Mouse (Mus musculus) neural tube, embryonic 13.5 days (tissue): ENCODE results near the gene Jade3. TPM values are rescaled to one million over a fixed set of nuclear protein-coding genes. Genes with fewer than 3 reads are reported as not detected.

Source experiments
- ATAC-seq: fragments of 200-750 bp; cut with Nextera tagmentation; 2 replicates; pipeline ENCODE4 v1.8.0; 2017; ENCODE audit warnings: low read depth, mild to moderate bottlenecking, moderate TSS enrichment, moderate library complexity
- H3K27ac ChIP-seq: fragments of 300-500 bp; sonication (generic); replicated peaks from 2 replicates; pipeline ENCODE4 v1.5.1; 2015; ENCODE audit warnings: moderate library complexity, mild to moderate bottlenecking, inconsistent platforms
- H3K27me3 ChIP-seq: fragments of 300-500 bp; sonication (generic); 2 replicates; pipeline ENCODE4 v1.6.1; 2015; ENCODE audit warnings: mild to moderate bottlenecking, inconsistent platforms
- H3K36me3 ChIP-seq: fragments of 300-500 bp; sonication (generic); 2 replicates; pipeline ENCODE4 v1.6.1; 2015; ENCODE audit warnings: mild to moderate bottlenecking, inconsistent platforms
- H3K4me1 ChIP-seq: fragments of 300-500 bp; sonication (generic); replicated peaks from 2 replicates; pipeline ENCODE4 v1.6.1; 2015; ENCODE audit warnings: inconsistent platforms
- H3K4me2 ChIP-seq: fragments of 300-500 bp; sonication (generic); 2 replicates; pipeline ENCODE4 v1.6.1; 2015; ENCODE audit warnings: inconsistent platforms, mild to moderate bottlenecking, moderate library complexity
- H3K4me3 ChIP-seq: fragments of 300-500 bp; sonication (generic); 2 replicates; pipeline ENCODE4 v1.5.1; 2015; ENCODE audit warnings: mild to moderate bottlenecking, inconsistent platforms
- H3K9ac ChIP-seq: fragments of 300-500 bp; sonication (generic); 2 replicates; pipeline ENCODE4 v1.6.1; 2015; ENCODE audit warnings: moderate library complexity, mild to moderate bottlenecking, inconsistent platforms
- H3K9me3 ChIP-seq: fragments of 300-500 bp; sonication (generic); 2 replicates; pipeline ENCODE4 v1.6.1; 2016; ENCODE audit warnings: inconsistent platforms
- WGBS: fragments of 180-500 bp; shearing (Covaris S2); methylation state at CpG from one replicate; pipeline ENCODE4 v1.1.7; 2015; 5-methylcytosine and 5-hydroxymethylcytosine counted together
- polyA plus RNA-seq: library from polyadenylated mRNA; unstranded; fragments of >200 nt; fragmentation: Nextera tagmentation; extraction: Ambion mirVana; gene quantifications from 2 replicates; pipeline ENCODE4 v1.2.1, GENCODE M21; 2015

The Jade3 gene
- polyA plus RNA-seq, 1 experiment from 2014 or later = 4.9 TPM

DNA sequence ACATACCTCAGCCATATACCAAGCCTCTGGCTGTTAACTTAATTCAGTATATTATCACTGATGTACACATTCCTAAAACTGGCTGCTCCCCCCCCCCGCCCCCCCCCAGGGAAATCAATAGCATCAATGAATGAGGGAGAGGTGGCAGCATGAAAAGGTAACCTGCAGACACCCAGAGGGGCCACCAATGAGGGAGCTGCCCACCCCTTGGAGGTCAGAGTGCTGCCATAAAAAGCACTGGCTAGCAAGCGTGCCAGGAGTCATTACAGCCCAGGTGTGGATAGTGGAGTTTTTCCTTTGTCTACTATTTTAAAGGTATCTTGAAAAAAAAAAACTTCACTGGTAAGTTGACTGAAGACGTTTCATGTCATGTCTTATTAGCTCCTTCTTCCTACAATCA is 124.0 kb downstream of the Jade3 start, which contains the start of gene Rgn:
Gene Rgn (plus strand): TSS at position 256 of the 400 bp plus-strand sequence.
- Histone ChIP-seq H3K36me3 (no peaks in the 10 kb centered on the region), H3K4me3 (peak within 1 kb of the TSS; percentile 37; the same call in 1 of the 2 replicates), H3K4me1 (no peaks in the 10 kb centered on the region), H3K27ac (no peak within 1 kb of the TSS), H3K9ac (no peak within 1 kb of the TSS), H3K4me2 (peak within 1 kb of the TSS; percentile 60), H3K9me3 (no peaks in the 10 kb centered on the region), H3K27me3 (no peaks in the 10 kb centered on the region)
- no peak for ATAC-seq
- WGBS = 48% methylated on average over 3 of the region's 3 CpGs

GRCm38 (mm10) chrX:20552199-20552598 is 126.7 kb downstream of the Jade3 start:
- Histone ChIP-seq H3K4me2 (no peak overlapping the region), H3K36me3 (no peaks in the 10 kb centered on the region), H3K9me3 (no peaks in the 10 kb centered on the region), H3K27me3 (no peaks in the 10 kb centered on the region), H3K4me1 (no peaks in the 10 kb centered on the region), H3K27ac (no peak overlapping the region), H3K9ac (no peak overlapping the region), H3K4me3 (no peak overlapping the region)
- WGBS = 82% methylated on average over 2 of the region's 2 CpGs
- no peak for ATAC-seq

- Histone ChIP-seq H3K36me3 (no peaks in the 10 kb centered on the region), H3K4me1 (no peaks in the 10 kb centered on the region), H3K27ac (no peak overlapping the region), H3K9me3 (no peaks in the 10 kb centered on the region), H3K4me3 (no peak overlapping the region), H3K27me3 (no peaks in the 10 kb centered on the region), H3K9ac (no peak overlapping the region), H3K4me2 (no peak overlapping the region)
- 50% methylated on average over 1 of the region's 1 CpGs for WGBS
- no peak for ATAC-seq
Measured at GRCm38 (mm10) chrX:20561846-20562245, 136.4 kb downstream of the Jade3 start.

DNA sequence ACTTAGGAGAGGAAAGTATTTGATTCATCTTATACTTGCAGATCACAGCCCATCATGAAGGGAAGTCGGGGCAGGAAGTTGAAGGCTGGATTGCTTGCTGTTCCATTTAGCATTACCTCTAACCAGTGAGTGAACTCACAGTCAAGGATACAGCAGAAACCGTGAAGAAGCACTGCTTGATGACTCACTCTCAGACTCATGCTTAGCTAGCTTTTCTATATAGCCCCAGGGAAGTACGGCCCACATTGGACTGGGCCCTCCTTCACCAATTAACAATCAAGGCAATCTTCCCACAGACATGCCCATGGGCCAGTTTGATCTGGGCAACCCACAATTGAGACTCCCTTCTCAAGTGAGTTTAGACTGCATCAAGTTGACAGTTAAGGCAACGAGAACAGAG is 138.5 kb downstream of the Jade3 start:
- H3K4me2 ChIP-seq = no peak overlapping the region
- 88% methylated on average over 4 of the region's 4 CpGs for WGBS
- no peaks in the 10 kb centered on the region for H3K36me3 ChIP-seq
- H3K4me1 ChIP-seq = no peaks in the 10 kb centered on the region
- H3K4me3 ChIP-seq = no peak overlapping the region
- no peaks in the 10 kb centered on the region for H3K9me3 ChIP-seq
- no peak overlapping the region for H3K9ac ChIP-seq
- no peak for ATAC-seq
- no peak overlapping the region for H3K27ac ChIP-seq
- no peaks in the 10 kb centered on the region for H3K27me3 ChIP-seq

Other genes with a start within 250 kb of the Jade3 start
- gene Slc9a7, start 133.9 kb upstream of the Jade3 start, polyA plus RNA-seq = 6.9 and 7.1 TPM in 2 replicates
- 15.0 and 15.6 TPM in 2 replicates for gene Rp2, start 61.2 kb upstream of the Jade3 start, polyA plus RNA-seq
- 0.25 and 0.39 TPM in 2 replicates for gene Rgn, start 124.1 kb downstream of the Jade3 start, polyA plus RNA-seq
- 58.0 and 61.7 TPM in 2 replicates for gene Rbm10, start 191.8 kb downstream of the Jade3 start, polyA plus RNA-seq
- 238 and 249 TPM in 2 replicates for gene Ndufb11, start 191.9 kb downstream of the Jade3 start, polyA plus RNA-seq
- 390 TPM in 2 replicates for gene Uba1, start 232.6 kb downstream of the Jade3 start, polyA plus RNA-seq